Comparison of ENCODE assay signal across 10 mouse cellular contexts in the genomic region with DNA sequence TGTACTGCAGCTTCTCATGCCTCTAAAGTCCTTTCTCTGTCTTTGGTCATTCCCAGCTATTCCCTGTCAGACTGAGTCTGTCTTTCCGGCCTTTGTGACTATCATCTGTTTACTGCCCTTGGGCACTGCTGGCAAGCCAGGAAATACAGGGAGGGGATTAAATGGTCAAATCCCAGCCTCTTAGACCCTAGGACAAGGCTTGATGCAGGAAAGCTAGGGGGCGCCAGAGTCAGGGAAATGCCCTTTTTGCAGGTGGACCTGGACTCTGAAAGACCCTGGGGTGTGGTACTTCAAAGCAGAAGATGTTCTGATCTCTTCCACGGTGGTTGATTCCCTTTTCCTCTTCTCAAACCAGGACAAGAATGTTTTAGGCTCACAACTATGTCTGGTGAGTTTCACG. TPM values are rescaled to one million over a fixed set of nuclear protein-coding genes. Genes with fewer than 3 reads are reported as not detected.
DNase-seq lines count a peak whose midpoint lies in the region; ATAC-seq and TF ChIP-seq lines count a peak whose summit lies in the region.
"Had no signal": no experiment of that assay in that cellular context is flagged by ENCODE, and none has a peak within 500 bp of the region (broad histone marks: within the 10 kb centered on the region; RNA-seq: fewer than 3 reads in every experiment).

No protein-coding gene starts in this region.

- no peak overlapping the region for H3K27ac ChIP-seq in hindbrain, embryonic 11.5 days (ENCODE audit: low read depth, low read length)
- H3K27ac ChIP-seq in hindbrain, embryonic 13.5 days: no peak overlapping the region
- no peak overlapping the region for H3K27ac ChIP-seq in CH12.LX (ENCODE audit: insufficient read depth, low read depth)
- H3K27ac ChIP-seq in embryonic facial prominence, embryonic 11.5 days (replicated peaks; ENCODE audit: low read depth, low read length): no peak overlapping the region
- H3K27ac ChIP-seq in olfactory bulb, adult 2 months (ENCODE audit: insufficient read depth, low read depth, low read length): no peak overlapping the region
- H3K27ac ChIP-seq: heart, embryonic 15.5 days; liver, embryonic 15.5 days had no signal

- H3K9me3 ChIP-seq in hindbrain, embryonic 11.5 days (ENCODE audit: control insufficient read depth, low read length): no peaks in the 10 kb centered on the region
- no peaks in the 10 kb centered on the region; the same call in 1 of the 2 replicates for H3K9me3 ChIP-seq in hindbrain, embryonic 13.5 days
- H3K9me3 ChIP-seq in CH12.LX (replicated peaks; ENCODE audit: low read length): no peaks in the 10 kb centered on the region
- no peaks in the 10 kb centered on the region for H3K9me3 ChIP-seq in embryonic facial prominence, embryonic 11.5 days (replicated peaks; ENCODE audit: control insufficient read depth, low read length)
- H3K9me3 ChIP-seq: heart, embryonic 15.5 days; liver, embryonic 15.5 days had no signal

- in situ Hi-C loops in CH12.LX (cut with MboI; ENCODE audit: low pct_ligation_motif_present, low pct_unique_long_range_greater_than_20kb, low sequenced_read_pairs): no loop called here

- dilution Hi-C loops in CH12.LX (cut with MboI; ENCODE audit: extremely low pct_ligation_motif_present, extremely low pct_unique_long_range_greater_than_20kb, low sequenced_read_pairs): no loop called here

- H3K4me2 ChIP-seq in hindbrain, embryonic 11.5 days (replicated peaks; ENCODE audit: low read depth, low read length): no peak overlapping the region
- H3K4me2 ChIP-seq in hindbrain, embryonic 13.5 days: no peak overlapping the region
- H3K4me2 ChIP-seq in CH12.LX (ENCODE audit: insufficient read depth, low read depth, poor library complexity, severe bottlenecking): peak overlapping the region; percentile 73
- H3K4me2 ChIP-seq in embryonic facial prominence, embryonic 11.5 days (ENCODE audit: low read depth, low read length): no peak overlapping the region
- H3K4me2 ChIP-seq: heart, embryonic 15.5 days; liver, embryonic 15.5 days had no signal

- no peak for ATAC-seq in hindbrain, embryonic 11.5 days (ENCODE audit: low FRiP score)
- no peak for ATAC-seq in hindbrain, embryonic 13.5 days (ENCODE audit: low FRiP score)
- no peak for ATAC-seq in embryonic facial prominence, embryonic 11.5 days (replicated peaks; ENCODE audit: insufficient number of reproducible peaks, low FRiP score, low TSS enrichment, low read depth)

- TF ChIP-seq CTCF in CH12.LX (conservative IDR thresholded peaks at IDR 0.05 in 1 of 2, IDR thresholded peaks at IDR 0.05 in 1 of 2; ENCODE audit: low read depth in 2 of 2, low read length in 2 of 2): peak; percentile 55 to 84; a peak in 2 of 4 replicates
- TF ChIP-seq CTCF in olfactory bulb, adult 2 months (IDR thresholded peaks at IDR 0.05; ENCODE audit: insufficient read depth, low read depth, low read length): peak; percentile 68

- no peak overlapping the region for H3K9ac ChIP-seq in hindbrain, embryonic 11.5 days (ENCODE audit: low read depth, low read length)
- H3K9ac ChIP-seq in hindbrain, embryonic 13.5 days: no peak overlapping the region
- H3K9ac ChIP-seq in CH12.LX (ENCODE audit: insufficient read depth, low read depth): no peak overlapping the region
- no peak overlapping the region for H3K9ac ChIP-seq in embryonic facial prominence, embryonic 11.5 days (replicated peaks; ENCODE audit: low read length)
- H3K9ac ChIP-seq: heart, embryonic 15.5 days; liver, embryonic 15.5 days had no signal

- peak; percentile 73 for DNase-seq in hindbrain, embryonic 11.5 days (ENCODE audit: low spot score)
- DNase-seq in CH12.LX (ENCODE audit: extremely low read depth) (no peak), ZHBTc4 (ENCODE audit: low read depth, low spot score) (peak; percentile 43)
- peak; percentile 65 for DNase-seq in embryonic facial prominence, embryonic 11.5 days (ENCODE audit: low spot score)
- no peak for DNase-seq in urinary bladder, postnatal 25 days (ENCODE audit: low spot score)
- DNase-seq in spleen, postnatal 4 days (ENCODE audit: low spot score in 2 of 2): no peak

- TF ChIP-seq RAD21 in CH12.LX (IDR thresholded peaks at IDR 0.05; ENCODE audit: low read depth, low read length): peak; percentile 82

- no peak overlapping the region for H3K4me3 ChIP-seq in hindbrain, embryonic 11.5 days (ENCODE audit: low read depth, low read length)
- H3K4me3 ChIP-seq in hindbrain, embryonic 13.5 days: no peak overlapping the region
- no peak overlapping the region for H3K4me3 ChIP-seq in CH12.LX (replicated peaks in 1 of 3; ENCODE audit: low read depth in 2 of 3, low read length in 2 of 3, poor library complexity in 1 of 3)
- no peak overlapping the region for H3K4me3 ChIP-seq in embryonic facial prominence, embryonic 11.5 days (ENCODE audit: low read depth, low read length)
- no peak overlapping the region for H3K4me3 ChIP-seq in olfactory bulb, adult 2 months (ENCODE audit: insufficient read depth, low read depth, low read length)
- H3K4me3 ChIP-seq: heart, embryonic 15.5 days; liver, embryonic 15.5 days had no signal

- H3K4me1 ChIP-seq in hindbrain, embryonic 11.5 days (replicated peaks; ENCODE audit: control insufficient read depth, insufficient read depth, low read length): no peaks in the 10 kb centered on the region
- no peaks in the 10 kb centered on the region for H3K4me1 ChIP-seq in hindbrain, embryonic 13.5 days (replicated peaks)
- peaks cover 2 to 6% of the 10 kb centered on the region in 2 experiments; a peak in 3 of 4 replicates for H3K4me1 ChIP-seq in CH12.LX (ENCODE audit: control insufficient read depth in 1 of 2, insufficient read depth in 2 of 2)
- no peaks in the 10 kb centered on the region for H3K4me1 ChIP-seq in embryonic facial prominence, embryonic 11.5 days (ENCODE audit: control insufficient read depth, insufficient read depth, low read length)
- peaks cover 2% of the 10 kb centered on the region; the same call in 1 of the 2 replicates for H3K4me1 ChIP-seq in olfactory bulb, adult 2 months (ENCODE audit: control insufficient read depth, insufficient read depth, low read length)
- H3K4me1 ChIP-seq: heart, embryonic 15.5 days; liver, embryonic 15.5 days had no signal

- H3K36me3 ChIP-seq in hindbrain, embryonic 11.5 days (ENCODE audit: control insufficient read depth, insufficient read depth, low read length): no peaks in the 10 kb centered on the region
- no peaks in the 10 kb centered on the region for H3K36me3 ChIP-seq in hindbrain, embryonic 13.5 days
- H3K36me3 ChIP-seq in CH12.LX (replicated peaks in 1 of 2; ENCODE audit: control insufficient read depth in 1 of 2, insufficient read depth in 1 of 2, low read length in 1 of 2): no peaks in the 10 kb centered on the region
- no peaks in the 10 kb centered on the region for H3K36me3 ChIP-seq in embryonic facial prominence, embryonic 11.5 days (replicated peaks; ENCODE audit: control insufficient read depth, insufficient read depth, low read depth, low read length)
- H3K36me3 ChIP-seq: heart, embryonic 15.5 days; liver, embryonic 15.5 days had no signal

- 31% methylated on average over 4 of the region's 4 CpGs for WGBS in hindbrain, embryonic 11.5 days
- 22% methylated on average over 4 of the region's 4 CpGs for WGBS in hindbrain, embryonic 13.5 days
- 15% methylated on average over 4 of the region's 4 CpGs for WGBS in embryonic facial prominence, embryonic 11.5 days
- WGBS in olfactory bulb, adult 2 months: 23% methylated on average over 4 of the region's 4 CpGs

- no peaks in the 10 kb centered on the region for H3K27me3 ChIP-seq in hindbrain, embryonic 11.5 days (ENCODE audit: control insufficient read depth, insufficient read depth, low read length)
- no peaks in the 10 kb centered on the region for H3K27me3 ChIP-seq in hindbrain, embryonic 13.5 days
- H3K27me3 ChIP-seq in CH12.LX (replicated peaks): no peaks in the 10 kb centered on the region
- H3K27me3 ChIP-seq in embryonic facial prominence, embryonic 11.5 days (ENCODE audit: control insufficient read depth, insufficient read depth, low read length): no peaks in the 10 kb centered on the region
- H3K27me3 ChIP-seq: liver, embryonic 15.5 days had no signal

- no peak for TF ChIP-seq EP300 in CH12.LX (IDR thresholded peaks at IDR 0.05; ENCODE audit: low read length)

- no peaks in the 10 kb centered on the region for H3K79me2 ChIP-seq in CH12.LX (replicated peaks; ENCODE audit: control insufficient read depth, extremely low read depth, insufficient read depth, poor library complexity, severe bottlenecking)

- TF ChIP-seq POLR2A in CH12.LX (IDR thresholded peaks at IDR 0.05; ENCODE audit: low read depth, low read length): no peak
- TF ChIP-seq POLR2A in olfactory bulb, adult 2 months (IDR thresholded peaks at IDR 0.05; ENCODE audit: insufficient read depth, low read depth, low read length): no peak

TF ChIP-seq in CH12.LX, 34 proteins besides CTCF, POLR2A, EP300 and RAD21:
- TF ChIP-seq MYC (IDR thresholded peaks at IDR 0.05; ENCODE audit: low read depth, low read length) (0 out of 2 replicates have a peak, but pooled peaks have one; percentile 19), SIN3A (IDR thresholded peaks at IDR 0.05; ENCODE audit: low read length) (no peak), ELF1 (IDR thresholded peaks at IDR 0.05; ENCODE audit: low read depth, low read length) (0 out of 2 replicates have a peak, but pooled peaks have one; percentile 42), SMC3 (IDR thresholded peaks at IDR 0.05; ENCODE audit: low read depth, low read length) (peak; percentile 62), BHLHE40 (IDR thresholded peaks at IDR 0.05; ENCODE audit: low read depth, low read length) (peak; percentile 45; the same call in 1 of the 2 replicates), GABPA (IDR thresholded peaks at IDR 0.05; ENCODE audit: insufficient replicate concordance, low read depth, low read length) (no peak), ZC3H11A (IDR thresholded peaks at IDR 0.05; ENCODE audit: low read depth, low read length) (peak; percentile 32; the same call in 1 of the 2 replicates), ZNF384 (IDR thresholded peaks at IDR 0.05; ENCODE audit: low read depth, low read length) (no peak), JUN (IDR thresholded peaks at IDR 0.05; ENCODE audit: insufficient read depth, low read depth, low read length) (no peak)
TF ChIP-seq in CH12.LX: peak in this region for 5.

RNA-seq across cellular contexts. Expression of a gene that starts 11.3 kb away (rescaled TPM):
- 65.5 and 66.6 TPM in 2 replicates for polyA plus RNA-seq in hindbrain, embryonic 11.5 days (2014; fragmentation: Nextera tagmentation; extraction: Ambion mirVana)
- 49.6 and 50.8 TPM in 2 replicates for polyA plus RNA-seq in hindbrain, embryonic 13.5 days (2015; fragmentation: Nextera tagmentation; extraction: Ambion mirVana)
- total RNA-seq in CH12.LX (2012; rRNA removed) (29.3 and 43.3 TPM in 2 replicates), CH12.LX (2014; rRNA removed) (39.8 and 40.5 TPM in 2 replicates)
- polyA plus RNA-seq in CH12.LX (2012; ENCODE audit: insufficient read length, low read depth): 40.4 and 41.1 TPM in 2 replicates
- 81.7 TPM in 2 replicates for polyA plus RNA-seq in embryonic facial prominence, embryonic 11.5 days (2014; fragmentation: Nextera tagmentation; extraction: Ambion mirVana)
- polyA plus RNA-seq in olfactory bulb, adult 2 months (2012; ENCODE audit: insufficient read depth, insufficient read length, low replicate concordance, missing spikeins): not detected in 2 replicates

Comparison
In these comparisons a context has a peak if more than half of its experiments do, and no peak if none do; other contexts are left out.
1. DNase-seq: peak in hindbrain, embryonic 11.5 days (single experiment), ZHBTc4 (single experiment) and embryonic facial prominence, embryonic 11.5 days (single experiment); none in CH12.LX (single experiment), urinary bladder, postnatal 25 days (single experiment) and spleen, postnatal 4 days (0 of 2).
2. RNA of a gene that starts 11.3 kb away (polyA plus RNA-seq): 81.7 TPM in embryonic facial prominence, embryonic 11.5 days, 65.5 to 66.6 TPM in hindbrain, embryonic 11.5 days, 49.6 to 50.8 TPM in hindbrain, embryonic 13.5 days and 40.4 to 41.1 TPM in CH12.LX; not detected in olfactory bulb, adult 2 months; every median in the first group is over 10 times any median in the second.